Mouse (Mus musculus): ENCODE data around the gene Tmed1. TPM values are rescaled to one million over a fixed set of nuclear protein-coding genes. Genes with fewer than 3 reads are reported as not detected.

Tmed1 gene
- polyA plus RNA-seq, 1 experiment from 2014 or later, result 76.5 TPM

DNA sequence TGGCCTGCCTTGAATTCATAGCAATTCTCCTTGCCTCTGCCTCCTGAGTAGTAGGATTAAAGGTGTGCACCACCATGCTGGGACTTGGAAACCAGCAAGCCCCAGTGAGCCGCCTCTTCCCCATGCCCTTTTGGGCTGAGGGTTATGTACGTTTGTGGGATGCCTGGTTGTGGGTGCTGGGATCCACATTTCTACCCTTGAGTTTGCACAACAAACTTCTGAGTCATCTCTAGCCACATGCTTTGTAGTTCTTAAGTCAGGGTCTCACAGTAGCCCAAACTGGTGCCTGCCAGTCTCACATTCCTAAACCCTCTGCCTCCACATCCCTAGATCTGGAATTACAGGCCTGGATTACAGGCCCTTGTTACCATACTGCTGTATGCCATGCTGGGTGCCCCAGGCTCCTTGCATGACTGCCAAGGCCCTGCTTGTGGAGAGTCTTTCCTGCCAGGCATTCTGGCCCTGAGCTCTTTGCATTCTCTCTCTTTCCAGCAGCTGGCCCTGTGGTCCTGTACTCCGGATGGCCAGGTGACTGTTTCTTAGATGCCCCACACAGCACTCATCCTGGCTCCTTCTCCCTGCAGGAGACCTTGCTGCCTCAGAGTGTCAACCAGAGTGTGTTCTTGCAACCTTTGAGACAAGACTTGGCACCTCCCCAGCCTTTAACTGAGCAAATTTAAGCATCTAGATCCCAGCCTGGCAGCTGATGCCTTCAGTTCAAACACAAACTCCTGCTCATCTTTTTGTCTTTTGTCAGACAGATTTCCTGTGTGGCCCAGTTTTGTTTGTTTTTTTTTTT lies 46.1 kb downstream of the Tmed1 start:
- Histone ChIP-seq H3K4me1 (0 out of 2 replicates have a peak, but pooled peaks cover 4% of the 10 kb centered on the region), H3K27ac (replicated peaks) (no peak overlapping the region), H3K27me3 (no peaks in the 10 kb centered on the region), H3K4me2 (replicated peaks) (no peak overlapping the region), H3K4me3 (no peak overlapping the region), H3K9ac (replicated peaks) (no peak overlapping the region), H3K36me3 (peaks cover 36% of the 10 kb centered on the region), H3K9me3 (no peaks in the 10 kb centered on the region)
- WGBS, result 89% methylated on average over 3 of the region's 3 CpGs
- ATAC-seq (ENCODE audit: low FRiP score, low read depth), result no peak

GRCm38 (mm10) chr9:21463138-21463590 lies 46.9 kb downstream of the Tmed1 start:
- Histone ChIP-seq H3K4me2 (replicated peaks) (no peak overlapping the region), H3K4me3 (no peak overlapping the region), H3K27me3 (no peaks in the 10 kb centered on the region), H3K4me1 (0 out of 2 replicates have a peak, but pooled peaks cover 4% of the 10 kb centered on the region), H3K36me3 (peaks cover 28% of the 10 kb centered on the region), H3K27ac (replicated peaks) (no peak overlapping the region), H3K9ac (replicated peaks) (no peak overlapping the region), H3K9me3 (no peaks in the 10 kb centered on the region)
- ATAC-seq (ENCODE audit: low FRiP score, low read depth), result no peak
- WGBS, result 92% methylated on average over 5 of the region's 5 CpGs

- 92% methylated on average over 3 of the region's 3 CpGs for WGBS
- Histone ChIP-seq H3K27ac (replicated peaks) (no peak overlapping the region), H3K27me3 (no peaks in the 10 kb centered on the region), H3K36me3 (peaks cover 12% of the 10 kb centered on the region), H3K4me3 (no peak overlapping the region), H3K4me1 (0 out of 2 replicates have a peak, but pooled peaks cover 4% of the 10 kb centered on the region), H3K9me3 (no peaks in the 10 kb centered on the region), H3K4me2 (replicated peaks) (no peak overlapping the region), H3K9ac (replicated peaks) (no peak overlapping the region)
- ATAC-seq (ENCODE audit: low FRiP score, low read depth), result no peak
These were observed 49.6 kb downstream of the Tmed1 start for GRCm38 (mm10) chr9:21460400-21460940.

DNA sequence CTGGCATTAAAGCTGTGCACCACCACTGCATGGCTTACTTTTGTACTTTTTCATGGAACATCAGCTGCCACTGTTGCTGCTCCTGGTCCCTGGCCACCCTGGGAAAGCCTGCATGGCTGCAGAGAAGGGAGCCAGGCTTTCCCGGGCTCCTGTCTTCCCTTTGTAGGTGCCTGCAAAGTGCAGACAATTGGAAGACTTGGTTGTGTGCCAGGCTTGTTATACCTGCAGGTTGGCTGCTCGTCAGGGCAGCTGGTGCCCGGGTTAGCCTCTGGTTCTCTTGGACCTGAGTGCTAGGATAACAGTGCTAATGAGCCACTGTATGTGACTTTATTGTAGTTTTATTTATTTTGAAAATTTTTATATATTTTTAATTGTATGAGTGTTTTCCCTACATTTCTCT lies 51.2 kb downstream of the Tmed1 start:
- H3K4me3 ChIP-seq, result no peak overlapping the region
- no peaks in the 10 kb centered on the region for H3K9me3 ChIP-seq
- 89% methylated on average over 3 of the region's 3 CpGs for WGBS
- no peaks in the 10 kb centered on the region for H3K27me3 ChIP-seq
- H3K36me3 ChIP-seq, result peaks cover 11% of the 10 kb centered on the region
- H3K4me2 ChIP-seq (replicated peaks), result no peak overlapping the region
- H3K4me1 ChIP-seq, result 0 out of 2 replicates have a peak, but pooled peaks cover 4% of the 10 kb centered on the region
- H3K27ac ChIP-seq (replicated peaks), result no peak overlapping the region
- ATAC-seq (ENCODE audit: low FRiP score, low read depth), result no peak
- no peak overlapping the region for H3K9ac ChIP-seq (replicated peaks)

Small RNA genes lying within 50 kb of the gene (microRNA-seq; reads per million reads assigned to microRNA genes)
- 2.6 reads per million, percentile 3 among the genes with 10 or more reads in this experiment for gene Mir199a-1

Other genes with a start within 250 kb of the Tmed1 start
- 50.3 and 52.3 TPM in 2 replicates for gene Atg4d, start 245.0 kb downstream of the Tmed1 start, polyA plus RNA-seq (2016; fragmentation: Nextera tagmentation; extraction: Ambion mirVana)
- 18.4 and 21.1 TPM in 2 replicates for gene Kri1, start 222.3 kb downstream of the Tmed1 start, polyA plus RNA-seq (2016; fragmentation: Nextera tagmentation; extraction: Ambion mirVana)
- gene Cdkn2d, start 218.8 kb downstream of the Tmed1 start, polyA plus RNA-seq (2016; fragmentation: Nextera tagmentation; extraction: Ambion mirVana), result 63.6 and 72.1 TPM in 2 replicates
- 0.39 and 0.78 TPM in 2 replicates for gene Ap1m2, start 197.9 kb downstream of the Tmed1 start, polyA plus RNA-seq (2016; fragmentation: Nextera tagmentation; extraction: Ambion mirVana)
- 71.3 and 74.1 TPM in 2 replicates for gene Slc44a2, start 189.6 kb downstream of the Tmed1 start, polyA plus RNA-seq (2016; fragmentation: Nextera tagmentation; extraction: Ambion mirVana)
- 314 and 322 TPM in 2 replicates for gene Ilf3, start 142.4 kb downstream of the Tmed1 start, polyA plus RNA-seq (2016; fragmentation: Nextera tagmentation; extraction: Ambion mirVana)
- gene Qtrt1, start 98.4 kb downstream of the Tmed1 start, polyA plus RNA-seq (2016; fragmentation: Nextera tagmentation; extraction: Ambion mirVana), result 45.3 and 50.7 TPM in 2 replicates
- gene Dnm2, start 85.3 kb downstream of the Tmed1 start, polyA plus RNA-seq (2016; fragmentation: Nextera tagmentation; extraction: Ambion mirVana), result 76.6 and 76.7 TPM in 2 replicates
- gene AB124611, start 15.9 kb upstream of the Tmed1 start, polyA plus RNA-seq (2016; fragmentation: Nextera tagmentation; extraction: Ambion mirVana), result 5.9 and 7.0 TPM in 2 replicates
- gene Carm1, start 36.6 kb upstream of the Tmed1 start, polyA plus RNA-seq (2016; fragmentation: Nextera tagmentation; extraction: Ambion mirVana), result 65.6 and 69.3 TPM in 2 replicates
- 57.6 and 60.9 TPM in 2 replicates for gene Timm29, start 82.5 kb upstream of the Tmed1 start, polyA plus RNA-seq (2016; fragmentation: Nextera tagmentation; extraction: Ambion mirVana)
- 20.8 and 21.2 TPM in 2 replicates for gene Yipf2, start 82.6 kb upstream of the Tmed1 start, polyA plus RNA-seq (2016; fragmentation: Nextera tagmentation; extraction: Ambion mirVana)
- gene Smarca4, start 105.9 kb upstream of the Tmed1 start, polyA plus RNA-seq (2016; fragmentation: Nextera tagmentation; extraction: Ambion mirVana), result 178 and 189 TPM in 2 replicates
- 39.5 and 43.5 TPM in 2 replicates for gene Ldlr, start 213.2 kb upstream of the Tmed1 start, polyA plus RNA-seq (2016; fragmentation: Nextera tagmentation; extraction: Ambion mirVana)